Mouse (Mus musculus) spleen, postnatal 14 days (tissue): ENCODE results near the gene Slc16a3.

Source experiments
- DNase-seq, 2 experiments: peaks; one replicate each; pipeline ENCODE4 v3.0.0; 2021 to 2022; ENCODE audit warnings: low spot score in 2 of 2

Slc16a3 gene

DNA sequence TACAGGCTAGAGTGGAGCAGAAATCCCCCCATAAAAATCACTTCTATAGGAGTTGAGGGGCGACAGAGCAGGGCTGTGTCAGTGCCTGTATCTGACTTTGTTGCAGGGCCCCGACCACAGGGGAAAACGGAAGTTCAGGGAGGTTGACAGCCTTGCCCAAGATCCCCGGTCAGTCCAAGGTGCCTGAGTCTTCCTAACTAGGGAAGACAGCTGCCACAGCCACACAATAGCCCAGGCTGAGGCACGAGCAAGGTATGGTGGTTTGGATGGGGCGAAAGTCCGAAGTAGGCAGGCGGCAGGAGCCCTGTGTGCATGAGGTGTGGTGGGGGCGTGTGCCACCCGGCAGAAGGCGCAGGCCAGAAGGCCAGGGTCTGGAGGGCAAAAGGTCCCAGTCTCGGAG, at the start of gene Slc16a3:
TSS of gene Slc16a3 (plus strand) at position 153 of the 400 bp plus-strand sequence.
- DNase-seq = no peak

- DNase-seq = no peak
Observed at GRCm38 (mm10) chr11:120900276-120901244, 47.7 kb upstream of the Slc16a3 start.

- no peak for DNase-seq
Observed at GRCm38 (mm10) chr11:120901729-120902486, 46.4 kb upstream of the Slc16a3 start.

DNA sequence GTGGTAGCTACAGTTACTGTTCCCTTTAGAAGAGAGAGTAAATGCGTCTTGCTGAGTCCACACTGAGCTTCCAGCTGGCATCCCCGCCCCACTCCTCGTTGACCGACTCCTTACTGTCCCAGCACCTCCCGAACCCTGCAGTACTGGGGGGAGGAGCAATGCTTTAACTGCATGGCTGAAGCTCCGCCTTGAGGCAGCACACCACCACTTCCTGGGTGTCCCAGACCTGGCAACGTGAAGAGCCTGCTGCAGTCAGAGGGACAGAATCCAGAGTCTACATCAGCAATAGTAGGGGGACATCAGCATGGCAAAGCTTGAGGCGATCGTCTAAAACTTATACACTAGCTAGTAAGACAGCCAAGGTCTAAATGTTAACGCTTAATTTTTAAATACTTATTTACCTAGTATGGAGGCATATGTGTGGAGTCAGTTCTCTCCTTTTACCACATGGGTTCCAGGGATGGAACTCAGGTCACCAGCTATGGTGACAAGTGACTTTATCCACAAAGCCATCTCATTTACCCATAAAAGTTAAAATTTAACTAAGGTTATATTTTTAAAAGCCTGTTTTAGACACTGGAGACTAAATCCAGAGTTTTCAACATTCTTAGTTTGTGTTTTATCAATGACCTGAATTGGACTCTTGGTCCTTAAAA, 45.7 kb upstream of the Slc16a3 start:
- no peak for DNase-seq

- no peak for DNase-seq
Observed at GRCm38 (mm10) chr11:120903159-120903850, 45.0 kb upstream of the Slc16a3 start.

- DNase-seq = no peak
Observed at GRCm38 (mm10) chr11:120904561-120904960, 43.7 kb upstream of the Slc16a3 start.

- peak; percentile 59 to 79 for DNase-seq
Observed at GRCm38 (mm10) chr11:120905430-120905873, 42.8 kb upstream of the Slc16a3 start.

DNA sequence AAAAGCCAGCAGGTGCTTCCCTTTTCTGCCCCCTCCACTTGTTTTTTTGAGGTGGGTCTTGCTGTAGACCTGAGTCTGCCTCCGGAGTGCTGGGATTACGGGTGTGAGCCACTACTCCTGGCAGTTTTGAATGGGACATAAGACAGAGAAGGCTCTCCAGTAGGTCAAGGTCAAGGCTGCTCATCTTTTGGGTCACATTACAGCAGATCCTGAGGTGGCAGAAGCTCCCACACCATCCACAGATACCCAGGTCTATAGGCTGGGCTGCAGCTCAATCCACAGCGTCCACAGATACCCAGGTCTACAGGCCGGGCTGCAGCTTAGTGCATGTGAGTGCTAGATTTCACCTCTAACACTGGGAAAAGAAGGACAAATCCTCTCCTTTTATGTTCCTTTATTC, 34.5 kb upstream of the Slc16a3 start:
- no peak for DNase-seq

- no peak for DNase-seq
Observed at GRCm38 (mm10) chr11:120916477-120916876, 31.8 kb upstream of the Slc16a3 start.

DNA sequence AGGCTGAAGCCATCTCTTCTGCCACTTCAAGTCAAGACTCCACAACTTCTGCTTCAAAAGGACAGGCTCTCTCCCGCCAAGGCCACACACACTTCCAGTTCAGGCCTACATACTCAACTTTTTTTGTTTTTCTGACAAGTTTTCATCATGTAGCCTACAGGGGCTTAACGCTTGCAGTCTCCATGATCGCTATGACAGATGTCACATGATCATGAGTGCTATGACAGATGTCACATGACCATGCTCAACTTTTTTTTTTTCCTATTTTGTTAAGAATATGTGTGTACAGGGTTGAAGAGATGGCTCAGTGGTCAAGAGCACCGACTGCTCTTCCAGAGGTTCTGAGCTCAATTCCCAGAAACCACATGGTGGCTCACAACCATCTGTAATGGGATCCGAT, 30.5 kb upstream of the Slc16a3 start:
- no peak for DNase-seq

DNA sequence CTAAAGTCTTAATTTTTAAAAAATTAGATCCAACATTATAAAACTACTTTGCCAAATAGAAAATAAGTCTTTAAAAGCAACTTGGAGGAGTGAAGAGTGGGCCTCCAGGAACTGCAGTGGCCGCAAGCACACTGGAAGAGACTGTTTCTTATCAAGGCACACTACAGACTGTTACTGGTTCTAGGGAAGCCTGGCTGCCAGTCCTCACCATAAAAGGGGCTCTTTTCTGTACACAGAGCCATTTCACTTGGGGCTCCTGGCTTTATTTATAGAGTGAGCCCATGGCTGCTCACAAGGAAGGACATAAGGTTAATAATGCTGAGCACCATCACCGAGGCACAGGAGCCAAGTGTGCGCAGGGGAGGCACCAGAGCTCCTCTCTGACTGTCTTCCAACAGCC, 25.8 kb upstream of the Slc16a3 start:
- no peak for DNase-seq

GRCm38 (mm10) chr11:120928468-120928867, 19.8 kb upstream of the Slc16a3 start:
- DNase-seq = no peak

DNA sequence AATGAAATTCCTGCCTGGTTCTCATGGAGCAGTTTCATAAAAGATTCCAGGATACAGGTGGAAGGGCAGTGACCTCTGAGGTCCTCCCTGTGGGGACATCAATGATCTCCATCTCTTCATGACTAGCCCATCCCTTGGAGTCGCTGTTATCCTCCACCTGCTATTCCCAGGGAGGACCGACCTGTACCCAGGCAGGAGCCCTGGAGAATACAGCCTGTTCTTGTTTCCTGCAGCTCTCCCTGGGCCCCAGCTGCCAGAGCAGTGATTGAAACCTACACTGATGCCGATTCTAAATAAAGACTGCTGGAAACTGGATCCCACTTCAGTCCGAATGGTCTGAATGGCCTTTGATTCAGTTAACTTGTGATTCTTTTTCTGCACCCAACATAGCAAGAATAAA, 16.8 kb upstream of the Slc16a3 start:
- DNase-seq = no peak

DNA sequence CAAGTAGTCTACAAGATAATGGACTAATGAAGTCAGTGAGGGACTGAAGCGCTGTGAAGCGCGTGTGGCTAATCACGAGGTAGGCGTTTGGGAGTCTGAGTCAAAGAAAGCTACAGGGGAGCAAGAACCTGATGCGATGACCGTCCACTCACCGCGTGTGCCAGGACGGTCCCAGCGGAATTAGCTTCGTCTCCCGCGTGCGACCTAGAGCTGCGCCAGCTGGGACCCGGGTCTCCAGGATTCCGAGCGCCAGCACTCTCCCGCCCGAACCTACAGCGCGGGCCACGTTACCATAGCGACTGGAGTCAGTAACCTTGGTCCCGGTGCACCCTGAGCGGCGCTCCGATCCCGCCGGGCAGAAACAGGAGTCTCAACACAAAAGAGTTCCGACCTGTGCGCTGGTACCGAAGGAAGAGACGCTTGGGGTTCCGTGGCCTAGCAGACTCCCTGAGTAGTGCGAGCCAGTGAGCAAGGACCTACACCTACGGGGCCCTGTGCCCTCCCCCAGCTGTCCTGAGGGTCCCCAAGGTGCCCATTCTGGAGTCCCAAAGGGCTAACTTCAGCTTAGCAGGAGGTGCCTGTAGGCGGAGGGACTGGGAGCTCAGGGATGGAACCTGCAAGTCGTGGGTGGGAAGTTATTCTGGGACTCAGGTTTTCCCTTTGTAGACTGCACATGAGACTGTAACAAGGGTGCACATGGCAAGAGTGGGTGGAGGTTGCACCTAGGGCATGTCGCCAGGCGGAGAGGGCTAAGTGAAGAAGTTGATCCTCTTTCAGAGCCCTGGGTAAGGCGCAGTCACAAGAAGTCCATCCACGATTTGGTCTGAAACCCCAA, 15.5 kb upstream of the Slc16a3 start, which contains the start of gene Ccdc57:
TSS of gene Ccdc57 (minus strand) at position 309 of the 835 bp plus-strand sequence.
- peak; percentile 78 to 87 for DNase-seq

- no peak for DNase-seq
Observed at GRCm38 (mm10) chr11:120937976-120938375, 10.3 kb upstream of the Slc16a3 start.

GRCm38 (mm10) chr11:120938795-120939194, 9.5 kb upstream of the Slc16a3 start:
- DNase-seq = no peak

- DNase-seq = no peak
Observed at GRCm38 (mm10) chr11:120939712-120940341, 8.5 kb upstream of the Slc16a3 start.

GRCm38 (mm10) chr11:120940959-120941358, 7.3 kb upstream of the Slc16a3 start:
- no peak for DNase-seq

DNA sequence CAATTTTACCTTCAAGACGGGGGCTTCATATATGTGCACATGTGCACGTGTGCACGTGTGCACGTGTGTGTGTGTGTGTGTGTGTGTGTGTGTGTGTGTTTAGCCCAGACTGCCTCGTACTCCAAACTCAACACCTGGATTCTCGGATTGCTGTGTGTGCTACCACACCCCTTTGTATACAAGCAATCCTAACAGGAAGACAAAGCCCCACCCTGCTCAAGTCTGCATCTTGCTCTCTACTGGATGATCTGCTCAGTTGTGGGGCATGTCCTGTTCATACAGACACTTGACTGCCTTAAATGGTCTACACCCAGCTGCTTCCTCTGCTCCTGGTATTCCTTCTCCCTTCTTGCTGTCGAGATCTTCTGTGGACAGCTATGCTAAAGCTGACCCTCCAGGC, 3.0 kb upstream of the Slc16a3 start:
- DNase-seq = no peak

DNA sequence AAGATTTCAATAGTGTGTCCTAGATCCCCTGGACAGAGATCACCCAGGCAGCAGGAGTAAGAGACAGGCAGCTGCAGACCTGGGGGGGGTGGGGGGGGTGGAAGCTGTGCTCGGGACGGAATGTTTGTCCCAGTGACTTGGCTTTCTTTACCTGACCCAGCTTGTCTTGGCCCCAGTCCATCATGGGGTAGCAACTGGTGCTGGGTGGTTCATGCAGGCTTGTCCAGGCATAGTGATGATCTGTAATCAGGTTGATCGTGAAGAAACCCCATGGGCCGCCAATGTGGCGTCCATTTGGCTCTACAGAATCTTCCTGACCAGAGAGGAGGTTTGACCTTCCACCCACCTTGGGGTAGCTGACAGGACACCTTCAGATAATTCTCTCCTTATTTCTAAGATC, 2.4 kb upstream of the Slc16a3 start:
- DNase-seq = no peak
